Mouse (Mus musculus): ENCODE data around the gene Rab31.

The Rab31 gene

GRCm38 (mm10) chr17:65666388-65667161 lies 106.0 kb downstream of the Rab31 start:
- no peak for DNase-seq (ENCODE audit: low read depth, low spot score)

DNA sequence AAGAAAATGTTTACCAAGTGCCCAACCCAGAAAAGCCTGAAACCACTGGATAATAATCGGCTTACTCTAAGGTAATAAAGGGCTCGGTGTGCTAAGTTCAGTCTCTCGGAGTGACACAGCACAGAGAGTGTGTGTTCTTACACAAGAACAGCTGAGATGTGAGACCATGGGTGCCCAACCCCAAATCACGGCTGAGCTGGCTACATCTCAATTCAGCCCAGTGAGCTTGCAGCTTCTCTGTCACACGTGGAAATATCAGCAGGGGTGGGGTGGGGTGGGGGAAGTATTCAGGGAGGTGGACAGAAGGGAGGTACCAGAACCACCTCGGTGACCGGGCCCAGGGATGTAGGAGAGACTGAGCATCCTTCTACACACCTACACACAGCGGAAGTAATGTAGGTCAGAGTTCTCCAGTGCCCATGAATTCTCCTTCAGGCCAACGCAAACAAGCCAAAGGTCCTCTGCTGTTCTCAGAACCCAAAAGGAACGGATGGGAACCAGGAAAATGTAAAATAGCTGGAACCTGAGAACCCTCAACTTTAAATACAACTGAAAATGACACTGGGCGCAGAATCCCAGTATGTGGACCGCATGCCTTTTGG lies 106.7 kb downstream of the Rab31 start:
- no peak for DNase-seq (ENCODE audit: low read depth, low spot score)

DNA sequence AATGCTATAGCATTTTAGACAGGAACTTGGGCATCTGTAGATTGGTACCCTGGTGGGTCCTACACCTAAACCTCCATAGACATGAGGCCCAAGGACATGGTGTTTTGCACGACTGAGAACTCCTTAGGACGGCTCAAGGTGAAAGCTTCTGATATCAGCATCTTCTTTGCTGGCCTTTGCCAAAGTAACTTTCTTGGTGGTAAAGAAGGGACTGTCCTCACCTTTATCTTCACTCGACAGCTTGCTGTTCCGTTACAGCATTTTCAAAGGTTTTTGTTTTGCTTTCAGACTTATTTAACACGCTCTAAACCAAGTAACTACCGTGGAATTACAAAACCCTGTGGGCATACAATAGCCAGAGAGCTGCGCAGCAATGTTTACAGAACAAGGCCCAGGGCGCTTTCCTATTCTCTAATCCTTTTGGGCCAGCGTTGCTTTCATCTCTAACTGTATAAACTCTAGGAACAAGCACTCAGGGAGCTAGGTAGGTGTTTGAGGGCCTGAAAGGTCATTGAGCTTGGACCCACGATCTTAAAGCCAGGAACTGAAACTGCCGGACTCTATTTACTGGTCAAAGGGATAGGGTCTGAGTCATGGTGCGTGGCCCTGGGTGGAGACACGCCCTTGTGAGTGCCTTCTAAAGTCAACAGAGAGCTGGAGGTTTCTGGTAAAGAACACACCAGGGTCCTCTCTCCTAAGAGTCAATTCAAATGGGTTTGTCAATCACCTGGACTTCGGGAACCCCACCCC lies 109.0 kb downstream of the Rab31 start:
- no peak for DNase-seq (ENCODE audit: low read depth, low spot score)

- no peak for DNase-seq (ENCODE audit: low read depth, low spot score)
These were observed 109.9 kb downstream of the Rab31 start for GRCm38 (mm10) chr17:65662662-65663061.

DNA sequence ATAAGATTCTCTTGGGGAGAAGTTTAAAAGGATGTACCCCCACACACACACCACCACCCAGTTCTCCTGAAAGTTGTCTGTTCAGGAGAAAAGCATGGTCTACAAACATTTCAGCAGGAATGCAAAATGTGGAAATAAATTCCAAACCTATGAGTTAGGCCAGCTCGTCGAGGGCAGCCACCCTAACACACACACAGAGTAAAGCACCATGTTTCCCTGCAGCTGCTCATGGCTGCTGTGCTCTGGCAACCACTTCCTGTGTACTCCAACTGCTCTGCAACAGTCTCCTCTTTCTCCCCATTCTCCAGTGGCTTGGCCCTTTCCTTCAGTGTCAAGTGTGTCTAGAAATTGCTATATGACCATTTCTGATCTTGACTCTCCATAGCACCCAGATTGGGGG lies 114.1 kb downstream of the Rab31 start:
- no peak for DNase-seq (ENCODE audit: low read depth, low spot score)

DNA sequence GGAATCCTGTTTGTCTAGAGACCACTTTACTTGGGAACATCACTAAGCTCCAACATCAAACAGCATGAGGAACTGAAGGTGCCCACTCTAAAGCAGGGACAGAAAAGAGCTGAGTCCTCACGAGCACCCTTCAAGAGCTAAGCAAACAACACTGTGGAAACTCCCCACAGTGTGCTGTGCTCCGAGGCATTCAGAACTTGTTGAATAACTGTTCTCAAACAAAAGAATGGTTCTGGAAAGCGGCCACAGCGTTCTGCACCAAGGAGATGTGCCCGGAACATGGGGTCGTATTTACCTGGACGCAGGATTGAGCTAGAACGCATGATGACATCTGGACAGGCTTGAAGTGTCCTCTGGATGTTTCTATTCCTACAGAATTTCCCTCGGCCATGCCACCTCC lies 114.6 kb downstream of the Rab31 start:
- DNase-seq (ENCODE audit: low read depth, low spot score): no peak

GRCm38 (mm10) chr17:65656731-65657130 lies 115.8 kb downstream of the Rab31 start:
- no peak for DNase-seq (ENCODE audit: low read depth, low spot score)

DNA sequence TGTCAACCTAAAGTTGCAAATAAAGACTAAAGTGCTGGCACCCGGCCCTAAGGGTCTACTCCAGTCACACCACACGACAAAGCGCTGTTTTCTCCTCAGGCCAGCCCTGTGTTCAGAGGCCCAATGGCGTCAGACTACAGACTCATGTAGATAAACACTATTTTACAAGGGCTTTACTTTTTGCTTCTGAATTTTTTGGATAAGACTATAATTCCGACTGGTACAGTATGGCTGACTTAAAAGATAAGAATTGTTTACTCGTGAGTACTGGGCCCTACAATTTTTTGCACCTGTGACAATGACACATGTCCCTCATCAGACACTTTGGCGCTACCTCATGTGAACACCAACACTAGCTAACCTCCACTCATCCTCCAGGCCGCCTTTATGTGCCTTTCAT lies 116.5 kb downstream of the Rab31 start:
- no peak for DNase-seq (ENCODE audit: low read depth, low spot score)

GRCm38 (mm10) chr17:65655608-65656007 lies 116.9 kb downstream of the Rab31 start:
- no peak for DNase-seq (ENCODE audit: low read depth, low spot score)

DNA sequence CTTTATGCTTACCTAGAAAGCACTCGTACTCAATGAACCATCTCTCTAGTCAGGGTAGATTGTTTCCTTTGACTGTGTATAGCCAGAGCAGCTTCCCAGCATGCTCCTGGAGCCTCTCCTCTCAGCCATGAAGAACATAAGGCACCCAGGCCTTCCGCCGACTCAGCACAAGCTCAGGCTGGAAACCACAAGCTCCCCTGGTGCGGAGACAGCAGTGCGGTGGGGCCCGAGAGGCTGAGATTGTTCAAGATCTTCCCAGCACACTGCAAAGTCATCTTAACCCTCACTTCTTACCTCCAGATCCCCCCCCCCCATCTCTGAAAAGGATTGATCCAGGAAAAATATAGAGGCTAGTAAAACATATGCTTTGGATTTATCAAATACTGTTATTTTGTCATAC lies 122.0 kb downstream of the Rab31 start:
- DNase-seq (ENCODE audit: low read depth, low spot score): no peak

DNA sequence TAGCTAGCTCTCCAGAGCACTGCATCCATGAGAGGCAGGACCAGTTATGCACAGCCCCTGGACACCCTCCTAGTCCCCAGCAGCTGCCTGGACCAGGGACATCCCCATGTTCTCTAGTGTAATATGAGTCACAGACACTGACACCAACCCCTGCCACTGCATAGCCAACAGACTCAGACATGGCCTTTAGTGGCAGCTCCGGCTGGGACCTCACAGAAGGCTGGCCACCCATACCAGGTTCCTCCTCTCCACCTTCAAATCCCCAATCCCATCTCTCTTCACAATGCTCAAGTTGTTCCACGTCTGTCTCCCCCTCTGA lies 123.4 kb downstream of the Rab31 start:
- DNase-seq (ENCODE audit: low read depth, low spot score): no peak

GRCm38 (mm10) chr17:65648371-65649174 lies 124.0 kb downstream of the Rab31 start:
- no peak for DNase-seq (ENCODE audit: low read depth, low spot score)

DNA sequence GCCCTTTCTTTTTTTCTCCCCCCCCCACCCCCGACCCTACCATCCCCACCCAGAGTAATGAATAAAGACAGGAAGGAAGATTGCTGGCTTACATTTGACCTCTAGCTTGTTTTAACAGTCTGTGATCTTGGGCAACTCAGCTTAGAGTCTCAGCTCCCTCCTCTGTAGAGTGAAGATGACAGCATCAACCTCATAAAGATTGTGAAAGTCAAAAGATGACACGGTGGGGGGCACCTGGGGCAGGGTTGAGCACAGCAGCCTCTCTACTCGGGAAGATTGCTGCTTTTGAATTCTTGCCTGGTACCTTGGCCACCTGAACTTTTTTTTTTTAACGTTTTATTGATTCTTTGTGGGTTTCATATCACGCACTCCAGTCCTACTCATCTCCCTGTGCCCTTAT lies 124.6 kb downstream of the Rab31 start:
- DNase-seq (ENCODE audit: low read depth, low spot score): no peak

DNA sequence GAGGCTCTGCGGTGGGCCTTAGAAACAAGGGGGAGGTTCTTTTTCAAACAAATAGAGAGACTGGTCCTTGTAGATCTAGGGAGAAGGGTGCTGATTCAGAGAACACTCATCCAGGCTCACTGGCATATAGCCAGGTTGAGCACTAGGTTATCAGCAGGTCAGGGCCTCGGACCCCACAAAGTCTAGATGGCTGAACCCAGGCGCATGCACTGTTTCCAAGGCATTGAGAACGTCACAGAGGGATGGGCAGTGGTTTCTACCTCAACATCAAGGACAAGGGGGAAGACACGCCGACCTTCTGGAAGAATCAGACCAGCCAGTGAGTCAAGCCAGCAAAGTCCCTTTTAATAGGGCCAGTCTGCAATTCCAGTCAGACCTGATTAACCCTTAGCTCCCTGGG lies 125.3 kb downstream of the Rab31 start:
- no peak for DNase-seq (ENCODE audit: low read depth, low spot score)

DNA sequence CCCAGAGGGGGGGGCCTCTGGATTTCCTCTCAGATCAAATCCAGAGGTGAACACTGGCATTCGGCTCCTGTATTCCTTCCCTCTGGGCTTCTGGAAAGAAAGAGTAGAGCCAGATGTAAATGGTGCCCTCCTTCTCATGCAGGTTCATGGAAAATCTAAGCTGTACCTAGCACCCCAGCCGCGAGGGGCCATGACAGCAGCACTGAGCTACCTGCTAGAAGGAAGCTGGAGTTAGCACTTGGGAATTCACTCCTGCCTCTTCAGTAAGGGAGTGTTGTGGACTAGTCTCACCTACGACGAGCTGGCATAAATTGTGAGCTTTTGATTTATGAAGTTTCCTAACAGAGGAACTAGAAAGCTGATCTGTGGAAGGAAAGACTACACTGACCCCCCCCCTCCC lies 129.0 kb downstream of the Rab31 start:
- DNase-seq (ENCODE audit: low read depth, low spot score): no peak

DNA sequence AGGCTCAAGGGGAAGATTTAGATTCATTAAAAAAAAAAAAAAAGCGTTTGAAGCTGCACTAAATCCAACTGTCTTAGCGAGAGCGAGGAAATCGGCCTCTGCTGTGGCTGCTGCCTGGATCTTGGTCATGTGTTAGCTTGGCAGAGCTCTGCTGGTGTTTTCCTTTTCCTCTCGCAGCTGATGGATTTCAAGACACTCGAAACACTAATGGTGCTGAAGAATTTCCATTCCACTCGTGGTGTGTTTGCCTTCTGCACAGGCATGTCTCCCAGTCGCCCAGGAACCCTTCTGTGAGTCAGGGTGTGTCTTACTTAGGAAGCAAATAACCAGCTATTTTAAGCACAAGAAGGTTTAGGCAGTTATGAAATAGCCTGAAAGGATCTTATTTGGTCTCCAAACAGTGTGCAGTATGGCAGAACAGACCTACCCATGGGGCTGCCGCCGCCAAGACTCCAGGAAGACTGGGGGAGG lies 129.5 kb downstream of the Rab31 start:
- no peak for DNase-seq (ENCODE audit: low read depth, low spot score)

DNA sequence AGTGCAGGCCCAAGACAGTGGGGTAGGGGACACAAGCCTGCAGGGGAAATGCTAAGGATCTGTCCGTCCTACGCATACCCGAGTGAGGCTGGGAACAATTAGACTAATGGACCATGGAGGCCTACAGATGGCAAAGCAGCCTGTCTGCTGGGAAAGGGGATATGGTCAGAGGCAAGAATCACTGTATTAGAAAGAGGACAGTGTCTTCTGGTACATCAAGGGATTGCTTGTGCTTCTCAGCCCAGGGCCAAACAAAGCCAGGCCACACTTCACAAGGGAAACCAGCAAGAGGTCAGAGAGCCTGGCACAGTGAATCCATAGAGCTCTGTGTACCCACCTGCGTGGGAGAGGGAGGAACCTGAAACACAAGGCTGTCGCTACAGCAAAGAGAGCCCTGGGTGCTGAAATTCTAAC lies 130.0 kb downstream of the Rab31 start:
- DNase-seq (ENCODE audit: low read depth, low spot score): no peak

DNA sequence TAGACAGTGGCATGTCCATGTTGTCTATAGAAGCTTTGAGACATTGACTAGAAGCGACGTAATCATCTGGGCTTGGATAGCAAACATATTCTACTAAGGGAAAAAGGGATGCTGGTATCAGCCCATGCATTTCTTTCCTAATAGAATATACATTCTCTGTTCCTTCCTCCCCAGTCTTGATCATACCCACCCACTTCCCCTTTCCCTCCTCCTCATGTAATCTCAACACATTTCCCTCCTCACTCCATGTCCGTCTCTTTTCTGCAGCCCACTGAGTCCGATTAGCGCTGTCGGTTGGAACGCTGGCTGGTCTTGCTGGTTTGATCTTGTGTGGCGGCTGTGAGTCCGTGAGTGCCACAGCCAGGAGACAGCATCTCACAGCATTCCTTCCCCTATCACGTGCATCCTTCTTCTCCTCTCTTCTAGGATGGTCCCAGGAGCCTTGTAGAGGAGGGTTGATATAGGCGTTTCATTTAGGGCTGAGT lies 130.8 kb downstream of the Rab31 start, which contains the start of gene Txndc2:
TSS of gene Txndc2 (minus strand) at position 435 of the 485 bp plus-strand sequence.
- DNase-seq (ENCODE audit: low read depth, low spot score): no peak

- no peak for DNase-seq (ENCODE audit: low read depth, low spot score)
These were observed 133.4 kb downstream of the Rab31 start for GRCm38 (mm10) chr17:65639144-65639543.

DNA sequence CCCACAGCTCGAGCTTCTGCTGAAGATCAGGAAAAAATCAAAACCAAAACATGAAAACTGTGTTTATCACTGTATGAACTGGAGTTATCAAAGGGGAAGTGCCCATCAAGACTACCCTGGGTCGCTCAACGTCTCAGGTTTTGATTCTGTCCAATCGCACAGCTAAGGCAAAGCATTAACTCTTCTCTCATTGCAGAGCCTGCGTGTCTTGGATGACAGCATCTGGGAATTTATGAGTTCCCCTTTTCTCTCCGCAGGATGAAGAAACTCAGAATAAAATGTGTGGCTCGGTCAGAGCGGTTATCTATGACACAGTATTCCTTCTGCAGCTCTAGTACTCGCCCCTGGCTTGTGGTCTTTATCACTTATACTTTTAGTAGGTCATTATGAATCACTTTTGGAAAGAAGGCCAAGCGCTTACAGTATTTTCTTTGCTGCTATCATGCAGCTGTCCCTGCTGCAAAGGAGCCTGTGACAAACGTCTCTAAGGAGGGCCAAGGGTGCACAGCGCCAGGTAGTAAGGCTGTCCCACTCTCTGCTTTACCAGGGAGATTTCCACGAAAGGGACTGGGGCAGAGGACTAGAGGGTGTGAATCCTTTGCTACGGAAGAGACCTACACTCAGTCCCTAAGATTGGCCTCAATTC lies 136.7 kb downstream of the Rab31 start:
- no peak for DNase-seq (ENCODE audit: low read depth, low spot score)

GRCm38 (mm10) chr17:65629943-65630342 lies 142.6 kb downstream of the Rab31 start:
- no peak for DNase-seq (ENCODE audit: low read depth, low spot score)

All from CD4-positive helper T cell, adult 2 months (primary cell).